Mouse (Mus musculus) intestine, embryonic 15.5 days (tissue): ENCODE results near the gene Yif1a. TPM values are rescaled to one million over a fixed set of nuclear protein-coding genes. Genes with fewer than 3 reads are reported as not detected.

Experiments
- ATAC-seq: fragments of 200-750 bp; cut with Nextera tagmentation; 2 replicates; pipeline ENCODE4 v1.8.0; 2017; ENCODE audit warnings: moderate TSS enrichment, moderate library complexity
- H3K27ac ChIP-seq: fragments of 300-500 bp; sonication (generic); 2 replicates; pipeline ENCODE4 v1.5.1; 2015; ENCODE audit warnings: mild to moderate bottlenecking, inconsistent platforms
- H3K27me3 ChIP-seq: fragments of 300-500 bp; sonication (generic); replicated peaks from 2 replicates; pipeline ENCODE4 v1.6.1; 2015; ENCODE audit warnings: inconsistent platforms
- H3K36me3 ChIP-seq: fragments of 300-500 bp; sonication (generic); 2 replicates; pipeline ENCODE4 v1.6.1; 2015; ENCODE audit warnings: inconsistent platforms
- H3K4me1 ChIP-seq: fragments of 300-500 bp; sonication (generic); replicated peaks from 2 replicates; pipeline ENCODE4 v1.6.1; 2015; ENCODE audit warnings: inconsistent platforms
- H3K4me2 ChIP-seq: fragments of 300-500 bp; sonication (generic); replicated peaks from 2 replicates; pipeline ENCODE4 v1.6.1; 2015; ENCODE audit warnings: mild to moderate bottlenecking, inconsistent platforms
- H3K4me3 ChIP-seq: fragments of 300-500 bp; sonication (generic); replicated peaks from 2 replicates; pipeline ENCODE4 v1.5.1; 2015; ENCODE audit warnings: inconsistent platforms
- H3K9ac ChIP-seq: fragments of 300-500 bp; sonication (generic); 2 replicates; pipeline ENCODE4 v1.6.1; 2015; ENCODE audit warnings: inconsistent platforms
- H3K9me3 ChIP-seq: fragments of 300-500 bp; sonication (generic); 2 replicates; pipeline ENCODE4 v1.6.1; 2016; ENCODE audit warnings: inconsistent platforms
- WGBS: fragments of 180-500 bp; shearing (Covaris S2); methylation state at CpG from one replicate; pipeline ENCODE4 v1.1.7; 2015; 5-methylcytosine and 5-hydroxymethylcytosine counted together
- polyA plus RNA-seq: library from polyadenylated mRNA; unstranded; fragments of >200 nt; fragmentation: Nextera tagmentation; extraction: Ambion mirVana; gene quantifications from 2 replicates; pipeline ENCODE4 v1.2.1, GENCODE M21; 2015

Gene Yif1a
- polyA plus RNA-seq, result 109 and 126 TPM in 2 replicates

- Histone ChIP-seq H3K27ac (peak within 1 kb of the TSS; percentile 76), H3K9me3 (no peaks in the 10 kb centered on the region), H3K4me2 (peak within 1 kb of the TSS; percentile 79), H3K27me3 (peaks cover 32% of the 10 kb centered on the region), H3K4me3 (peak within 1 kb of the TSS; percentile 73), H3K4me1 (peaks cover 23% of the 10 kb centered on the region), H3K36me3 (peaks cover 30% of the 10 kb centered on the region), H3K9ac (peak within 1 kb of the TSS; percentile 79)
- ATAC-seq, result peak; percentile 96
- under 1% methylated on average over 58 of the region's 58 CpGs for WGBS
Observed at GRCm38 (mm10) chr19:5087884-5088728, at the start of gene Yif1a. Gene Yif1a, plus strand, starts transcription at chr19:5088538.

- H3K36me3 ChIP-seq, result no peaks in the 10 kb centered on the region
- no peaks in the 10 kb centered on the region for H3K9me3 ChIP-seq
- under 1% methylated on average over 44 of the region's 44 CpGs for WGBS
- H3K4me1 ChIP-seq, result peaks cover 24% of the 10 kb centered on the region
- peak within 1 kb of the TSS; percentile 64 for H3K4me3 ChIP-seq
- no peaks in the 10 kb centered on the region for H3K27me3 ChIP-seq
- H3K4me2 ChIP-seq, result peak within 1 kb of the TSS; percentile 94
- peak within 1 kb of the TSS; percentile 91 for H3K9ac ChIP-seq
- H3K27ac ChIP-seq, result peak within 1 kb of the TSS; percentile 65
- ATAC-seq, result peak; percentile 93
Observed at GRCm38 (mm10) chr19:5038709-5039156, 49.6 kb upstream of the Yif1a start, which contains the start of the genes B4gat1 and AC124502.3. Gene B4gat1, plus strand, starts transcription at chr19:5038826. Gene AC124502.3, plus strand, starts transcription at chr19:5038891.

GRCm38 (mm10) chr19:5039301-5040114 lies 48.8 kb upstream of the Yif1a start:
- H3K27ac ChIP-seq, result peak overlapping the region; percentile 65
- 11% methylated on average over 41 of the region's 41 CpGs for WGBS
- H3K4me1 ChIP-seq, result peaks cover 24% of the 10 kb centered on the region
- H3K9me3 ChIP-seq, result no peaks in the 10 kb centered on the region
- no peaks in the 10 kb centered on the region for H3K27me3 ChIP-seq
- no peaks in the 10 kb centered on the region for H3K36me3 ChIP-seq
- peak; percentile 7 for ATAC-seq
- H3K4me2 ChIP-seq, result peak overlapping the region; percentile 94
- peak overlapping the region; percentile 91 for H3K9ac ChIP-seq
- H3K4me3 ChIP-seq, result peak overlapping the region; percentile 64

- H3K27ac ChIP-seq, result peak within 1 kb of the TSS; percentile 77
- peak within 1 kb of the TSS; percentile 94 for H3K4me2 ChIP-seq
- 4% methylated on average over 40 of the region's 40 CpGs for WGBS
- H3K9ac ChIP-seq, result peak within 1 kb of the TSS; percentile 91
- H3K4me1 ChIP-seq, result peaks cover 24% of the 10 kb centered on the region
- peak; percentile 80 for ATAC-seq
- H3K27me3 ChIP-seq, result no peaks in the 10 kb centered on the region
- H3K9me3 ChIP-seq, result no peaks in the 10 kb centered on the region
- peak within 1 kb of the TSS; percentile 64 for H3K4me3 ChIP-seq
- H3K36me3 ChIP-seq, result no peaks in the 10 kb centered on the region
Observed at GRCm38 (mm10) chr19:5040862-5041523, 47.3 kb upstream of the Yif1a start, which contains the start of gene Brms1. Gene Brms1, plus strand, starts transcription at chr19:5041354.

GRCm38 (mm10) chr19:5041588-5041987 lies 46.8 kb upstream of the Yif1a start:
- Histone ChIP-seq H3K9ac (peak overlapping the region; percentile 76), H3K4me3 (peak overlapping the region; percentile 64), H3K4me1 (peaks cover 24% of the 10 kb centered on the region), H3K9me3 (no peaks in the 10 kb centered on the region), H3K36me3 (peaks cover 4% of the 10 kb centered on the region; the same call in 1 of the 2 replicates), H3K27me3 (no peaks in the 10 kb centered on the region), H3K27ac (peak overlapping the region; percentile 77), H3K4me2 (peak overlapping the region; percentile 94)
- 1% methylated on average over 16 of the region's 16 CpGs for WGBS
- ATAC-seq, result no peak

- H3K27ac ChIP-seq, result no peak overlapping the region
- H3K36me3 ChIP-seq, result peaks cover 20% of the 10 kb centered on the region; the same call in 1 of the 2 replicates
- ATAC-seq, result no peak
- H3K27me3 ChIP-seq, result no peaks in the 10 kb centered on the region
- 79% methylated on average over 4 of the region's 4 CpGs for whole genome bisulfite sequencing
- no peak overlapping the region for H3K4me2 ChIP-seq
- H3K9ac ChIP-seq, result no peak overlapping the region
- no peaks in the 10 kb centered on the region for H3K9me3 ChIP-seq
- H3K4me1 ChIP-seq, result peaks cover 8% of the 10 kb centered on the region
- no peak overlapping the region for H3K4me3 ChIP-seq
Observed at GRCm38 (mm10) chr19:5045531-5045930, 42.8 kb upstream of the Yif1a start.

GRCm38 (mm10) chr19:5048138-5049056 lies 39.9 kb upstream of the Yif1a start:
- H3K36me3 ChIP-seq, result peaks cover 20% of the 10 kb centered on the region; the same call in 1 of the 2 replicates
- H3K4me1 ChIP-seq, result peaks cover 13% of the 10 kb centered on the region
- no peak overlapping the region for H3K4me3 ChIP-seq
- no peak; the same call in 1 of the 2 replicates for ATAC-seq
- peaks cover 11% of the 10 kb centered on the region; the same call in 1 of the 2 replicates for H3K27me3 ChIP-seq
- no peak overlapping the region for H3K4me2 ChIP-seq
- H3K9ac ChIP-seq, result no peak overlapping the region
- WGBS, result 86% methylated on average over 14 of the region's 14 CpGs
- H3K27ac ChIP-seq, result no peak overlapping the region
- no peaks in the 10 kb centered on the region for H3K9me3 ChIP-seq

- no peak overlapping the region for H3K9ac ChIP-seq
- peaks cover 13% of the 10 kb centered on the region for H3K4me1 ChIP-seq
- H3K36me3 ChIP-seq, result peaks cover 20% of the 10 kb centered on the region; the same call in 1 of the 2 replicates
- no peak overlapping the region for H3K27ac ChIP-seq
- no peak overlapping the region for H3K4me2 ChIP-seq
- no peaks in the 10 kb centered on the region for H3K9me3 ChIP-seq
- no peak for ATAC-seq
- no peak overlapping the region for H3K4me3 ChIP-seq
- WGBS, result 80% methylated on average over 6 of the region's 6 CpGs
- H3K27me3 ChIP-seq, result peaks cover 14% of the 10 kb centered on the region; the same call in 1 of the 2 replicates
Observed at GRCm38 (mm10) chr19:5049325-5049724, 39.0 kb upstream of the Yif1a start.

- H3K27me3 ChIP-seq, result peaks cover 19% of the 10 kb centered on the region; the same call in 1 of the 2 replicates
- no peaks in the 10 kb centered on the region for H3K9me3 ChIP-seq
- H3K4me1 ChIP-seq, result peaks cover 13% of the 10 kb centered on the region
- peak within 1 kb of the TSS; percentile 62 for H3K4me2 ChIP-seq
- H3K27ac ChIP-seq, result peak within 1 kb of the TSS; percentile 49
- H3K9ac ChIP-seq, result peak within 1 kb of the TSS; percentile 26; the same call in 1 of the 2 replicates
- peak within 1 kb of the TSS; percentile 37 for H3K4me3 ChIP-seq
- peak; percentile 79 for ATAC-seq
- 18% methylated on average over 14 of the region's 14 CpGs for WGBS
- peaks cover 20% of the 10 kb centered on the region; the same call in 1 of the 2 replicates for H3K36me3 ChIP-seq
Observed at GRCm38 (mm10) chr19:5050047-5050905, 38.1 kb upstream of the Yif1a start, which contains the start of gene Rin1. Gene Rin1, plus strand, starts transcription at chr19:5050481.

- 6% methylated on average over 17 of the region's 17 CpGs for WGBS
- Histone ChIP-seq H3K4me1 (peaks cover 13% of the 10 kb centered on the region), H3K36me3 (peaks cover 20% of the 10 kb centered on the region; the same call in 1 of the 2 replicates), H3K4me3 (peak overlapping the region; percentile 37), H3K27ac (peak overlapping the region; percentile 49), H3K9ac (peak overlapping the region; percentile 26; the same call in 1 of the 2 replicates), H3K27me3 (peaks cover 19% of the 10 kb centered on the region; the same call in 1 of the 2 replicates), H3K4me2 (peak overlapping the region; percentile 62), H3K9me3 (no peaks in the 10 kb centered on the region)
- peak; percentile 67 for ATAC-seq
Observed at GRCm38 (mm10) chr19:5051031-5051430, 37.3 kb upstream of the Yif1a start.
